Mouse (Mus musculus) limb, embryonic 14.5 days (tissue): ENCODE results near the gene Dnajb13. TPM values are rescaled to one million over a fixed set of nuclear protein-coding genes. Genes with fewer than 3 reads are reported as not detected.

Source experiments
- ATAC-seq: fragments of 200-750 bp; cut with Nextera tagmentation; 2 replicates; pipeline ENCODE4 v1.8.0; 2017; ENCODE audit warnings: low read depth, moderate number of reproducible peaks, moderate TSS enrichment; ENCODE audit not compliant: low FRiP score
- DNase-seq: peaks from one replicate; pipeline ENCODE4 v3.0.0-alpha.2; 2015; ENCODE audit warnings: low spot score
- H3K27ac ChIP-seq: fragments of 300-500 bp; sonication (generic); replicated peaks from 2 replicates; pipeline ENCODE4 v1.5.1; 2014; ENCODE audit warnings: low read depth, mild to moderate bottlenecking, low read length, moderate library complexity, mixed read lengths
- H3K27me3 ChIP-seq: fragments of 300-500 bp; sonication (generic); 2 replicates; pipeline ENCODE4 v1.6.1; 2014; ENCODE audit warnings: low read length, mixed read lengths; ENCODE audit not compliant: control insufficient read depth, insufficient read depth
- H3K36me3 ChIP-seq: fragments of 300-500 bp; sonication (generic); 2 replicates; pipeline ENCODE4 v1.6.1; 2014; ENCODE audit warnings: mild to moderate bottlenecking, low read length, moderate library complexity, mixed read lengths; ENCODE audit not compliant: control insufficient read depth, insufficient read depth
- H3K4me1 ChIP-seq: fragments of 300-500 bp; sonication (generic); 2 replicates; pipeline ENCODE4 v1.6.1; 2014; ENCODE audit warnings: antibody characterized with exemption, low read length, mixed read lengths; ENCODE audit not compliant: control insufficient read depth, insufficient read depth
- H3K4me2 ChIP-seq: fragments of 300-500 bp; sonication (generic); replicated peaks from 2 replicates; pipeline ENCODE4 v1.6.1; 2014; ENCODE audit warnings: low read depth, mild to moderate bottlenecking, low read length, moderate library complexity; ENCODE audit not compliant: severe bottlenecking
- H3K4me3 ChIP-seq: fragments of 300-500 bp; sonication (generic); replicated peaks from 2 replicates; pipeline ENCODE4 v1.5.1; 2014; ENCODE audit warnings: low read length
- H3K9ac ChIP-seq: fragments of 300-500 bp; sonication (generic); 2 replicates; pipeline ENCODE4 v1.6.1; 2014; ENCODE audit warnings: mild to moderate bottlenecking, low read depth, low read length, moderate library complexity; ENCODE audit not compliant: severe bottlenecking
- H3K9me3 ChIP-seq: fragments of 300-500 bp; sonication (generic); 2 replicates; pipeline ENCODE4 v1.6.1; 2016; ENCODE audit warnings: low read length; ENCODE audit not compliant: control insufficient read depth
- POLR2A ChIP-seq: fragments of 200-500 bp; IDR thresholded peaks from 2 replicates; pipeline ENCODE4 v1.8.0; 2012; ENCODE audit warnings: inconsistent platforms, mild to moderate bottlenecking, moderate library complexity, borderline replicate concordance; ENCODE audit not compliant: insufficient read depth, insufficient read length; ENCODE audit errors: extremely low read depth
- WGBS: fragments of 180-500 bp; shearing (Covaris S2); extraction: QIAGEN DNeasy Blood & Tissue Kit; methylation state at CpG from one replicate; pipeline ENCODE4 v1.1.7; 2014; 5-methylcytosine and 5-hydroxymethylcytosine counted together
- polyA plus RNA-seq, 2 experiments: library from polyadenylated mRNA; depleted of rRNA in 1 of 2; stranded (reverse) in 1 of 2; unstranded in 1 of 2; fragments of >200 nt; fragmentation: Nextera tagmentation in 1 of 2; extraction: Ambion mirVana in 1 of 2; gene quantifications; 2 replicates each; pipeline versions ENCODE4 v1.2.1 to v1.2.3; 2012 to 2014

The Dnajb13 gene
- polyA plus RNA-seq, 2 experiments = 0.14 TPM

DNA sequence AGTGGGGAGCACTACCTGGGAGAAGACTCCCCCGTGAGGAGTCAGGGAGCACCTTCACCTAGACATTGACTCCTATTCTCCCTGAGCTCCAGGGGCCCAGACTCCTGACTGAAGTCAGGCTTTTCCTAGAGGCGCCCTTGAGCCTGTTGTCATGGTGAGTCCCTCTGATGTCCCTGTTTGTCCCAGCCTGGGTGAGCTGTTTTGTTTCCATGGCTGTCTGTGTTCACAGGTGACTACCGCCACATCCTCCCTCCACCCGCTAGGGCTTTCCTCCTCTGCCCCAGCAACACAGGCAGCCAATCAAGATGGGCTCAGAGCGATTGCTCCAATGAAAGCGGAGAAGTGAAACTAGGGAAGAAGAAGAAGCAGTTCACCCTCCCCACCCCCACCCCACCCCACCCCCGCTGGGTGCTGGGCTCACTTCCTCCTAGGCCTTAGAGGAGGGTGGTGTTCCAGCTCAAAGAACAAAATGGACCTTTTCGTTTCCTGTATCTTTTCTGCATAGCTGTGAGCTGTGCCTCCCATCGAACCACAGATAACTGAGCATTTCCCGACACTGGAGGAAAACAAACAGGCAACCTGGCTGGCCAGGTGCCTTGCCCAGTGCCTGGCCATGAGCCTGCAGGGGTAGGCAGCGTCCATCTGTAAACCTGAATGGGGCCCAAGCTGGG lies 19.0 kb downstream of the Dnajb13 start:
- H3K4me1 ChIP-seq = peaks cover 27% of the 10 kb centered on the region
- H3K9ac ChIP-seq = peak overlapping the region; percentile 25; the same call in 1 of the 2 replicates
- peak; percentile 67 for ATAC-seq
- peak overlapping the region; percentile 76 for H3K27ac ChIP-seq
- WGBS = 19% methylated on average over 11 of the region's 11 CpGs
- DNase-seq = peak; percentile 58
- H3K4me2 ChIP-seq = peak overlapping the region; percentile 95
- peak overlapping the region; percentile 44 for H3K4me3 ChIP-seq
- no peaks in the 10 kb centered on the region for H3K27me3 ChIP-seq
- no peaks in the 10 kb centered on the region for H3K9me3 ChIP-seq
- no peak for TF ChIP-seq POLR2A
- H3K36me3 ChIP-seq = peaks cover 17% of the 10 kb centered on the region

DNA sequence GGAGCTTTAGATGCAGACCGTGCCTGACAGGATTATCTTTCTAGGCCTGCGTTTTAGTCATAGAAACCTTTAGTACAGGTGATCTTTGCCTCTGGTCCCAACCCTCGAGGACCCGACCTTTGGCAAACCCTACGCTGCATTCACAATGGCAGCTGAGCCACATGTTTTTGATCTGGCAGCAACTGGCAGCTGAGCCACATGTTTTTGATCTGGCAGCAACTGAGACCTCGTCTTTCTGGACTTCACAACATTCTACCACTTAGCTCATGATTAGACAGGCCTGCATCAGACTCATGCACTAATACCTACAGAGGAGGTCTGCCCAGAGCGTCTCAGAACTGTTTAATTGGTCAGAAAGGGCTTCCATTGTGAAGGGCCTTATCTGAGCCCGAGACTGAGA lies 19.7 kb downstream of the Dnajb13 start:
- H3K4me1 ChIP-seq = peaks cover 27% of the 10 kb centered on the region
- no peaks in the 10 kb centered on the region for H3K9me3 ChIP-seq
- H3K4me2 ChIP-seq = peak overlapping the region; percentile 95
- DNase-seq (peak; percentile 26), ATAC-seq (no peak)
- peak overlapping the region; percentile 76 for H3K27ac ChIP-seq
- peak overlapping the region; percentile 44 for H3K4me3 ChIP-seq
- no peak for TF ChIP-seq POLR2A
- peaks cover 17% of the 10 kb centered on the region for H3K36me3 ChIP-seq
- H3K27me3 ChIP-seq = no peaks in the 10 kb centered on the region
- peak overlapping the region; percentile 25; the same call in 1 of the 2 replicates for H3K9ac ChIP-seq
- 14% methylated on average over 8 of the region's 8 CpGs for WGBS

DNA sequence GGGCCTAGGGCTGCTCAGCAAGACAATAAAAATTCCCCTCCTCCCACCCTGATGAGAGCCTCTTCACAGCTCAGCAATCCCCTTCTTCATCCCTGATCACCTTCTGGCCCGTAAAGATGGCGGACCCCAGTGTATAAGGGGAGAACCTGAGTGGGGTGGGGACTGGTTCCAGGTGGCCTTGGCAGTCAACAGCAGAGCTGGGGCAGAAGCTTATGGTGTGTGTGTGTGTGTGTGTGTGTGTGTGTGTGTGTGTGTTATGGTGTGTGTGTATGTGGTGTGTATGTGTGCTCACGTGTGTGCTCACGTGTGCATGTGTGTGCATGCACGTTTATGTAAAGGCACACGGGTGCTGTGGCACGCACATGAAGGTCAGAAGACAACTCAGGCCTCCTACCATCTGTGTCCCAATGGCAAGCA lies 20.3 kb downstream of the Dnajb13 start:
- H3K27ac ChIP-seq = peak overlapping the region; percentile 76; the same call in 1 of the 2 replicates
- no peaks in the 10 kb centered on the region for H3K9me3 ChIP-seq
- TF ChIP-seq POLR2A = no peak
- peaks cover 27% of the 10 kb centered on the region for H3K4me1 ChIP-seq
- DNase-seq = no peak
- H3K27me3 ChIP-seq = no peaks in the 10 kb centered on the region
- peak overlapping the region; percentile 95 for H3K4me2 ChIP-seq
- no peak for ATAC-seq
- H3K4me3 ChIP-seq = peak overlapping the region; percentile 44
- H3K36me3 ChIP-seq = peaks cover 17% of the 10 kb centered on the region
- H3K9ac ChIP-seq = no peak overlapping the region
- WGBS = 78% methylated on average over 7 of the region's 7 CpGs

DNA sequence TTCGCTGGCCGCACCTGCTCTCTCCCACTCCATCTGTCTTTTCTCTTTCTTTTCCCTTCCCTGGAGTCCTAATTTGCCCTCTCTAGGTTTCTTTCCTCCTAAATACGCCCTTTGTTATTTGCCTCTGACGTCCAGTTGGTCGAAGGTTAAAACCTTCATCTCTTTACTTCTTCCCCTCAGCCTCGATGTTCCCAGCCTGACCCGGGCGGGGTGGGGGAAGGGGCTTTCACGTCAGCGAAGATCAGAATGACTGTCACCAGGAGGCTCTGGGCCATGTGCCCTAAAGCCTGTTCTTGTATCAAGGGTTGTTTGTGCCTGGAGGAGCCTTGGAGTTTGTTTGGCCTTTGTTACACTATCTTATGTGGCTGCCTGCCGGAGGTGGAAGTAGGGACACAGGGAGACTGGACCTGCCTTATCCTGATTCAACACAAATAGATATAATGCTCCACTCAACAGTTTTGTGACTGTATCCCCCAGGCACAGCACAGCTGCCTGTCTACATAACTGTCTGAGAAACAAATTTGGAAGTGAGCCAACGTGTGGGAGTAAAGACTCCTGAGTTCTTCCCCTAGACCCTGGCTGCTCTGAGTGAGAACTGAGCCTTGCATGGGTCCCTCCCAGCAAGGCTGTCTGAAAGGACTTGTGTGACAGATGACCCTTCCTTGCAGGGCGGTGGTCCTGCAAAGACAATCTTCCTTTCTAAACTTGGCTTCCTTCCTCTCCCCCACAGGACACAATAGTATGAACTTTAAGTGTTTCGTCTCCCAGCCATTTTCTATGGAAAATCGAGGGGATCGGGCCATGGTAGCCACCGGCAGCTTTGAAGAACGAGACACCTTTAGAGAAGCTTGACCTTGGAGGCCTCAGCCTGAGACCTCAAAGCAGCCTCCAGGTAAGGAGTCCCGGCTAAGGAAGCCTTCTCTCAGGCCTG lies 21.0 kb downstream of the Dnajb13 start:
- 36% methylated on average over 19 of the region's 19 CpGs for WGBS
- no peaks in the 10 kb centered on the region for H3K9me3 ChIP-seq
- peak overlapping the region; percentile 60; the same call in 1 of the 2 replicates for H3K9ac ChIP-seq
- peak overlapping the region; percentile 15; the same call in 1 of the 2 replicates for H3K27ac ChIP-seq
- TF ChIP-seq POLR2A = no peak
- peak overlapping the region; percentile 95 for H3K4me2 ChIP-seq
- H3K4me3 ChIP-seq = peak overlapping the region; percentile 44
- H3K36me3 ChIP-seq = peaks cover 15% of the 10 kb centered on the region
- H3K4me1 ChIP-seq = peaks cover 27% of the 10 kb centered on the region
- DNase-seq = peak; percentile 90
- ATAC-seq = peak; percentile 52
- no peaks in the 10 kb centered on the region for H3K27me3 ChIP-seq

DNA sequence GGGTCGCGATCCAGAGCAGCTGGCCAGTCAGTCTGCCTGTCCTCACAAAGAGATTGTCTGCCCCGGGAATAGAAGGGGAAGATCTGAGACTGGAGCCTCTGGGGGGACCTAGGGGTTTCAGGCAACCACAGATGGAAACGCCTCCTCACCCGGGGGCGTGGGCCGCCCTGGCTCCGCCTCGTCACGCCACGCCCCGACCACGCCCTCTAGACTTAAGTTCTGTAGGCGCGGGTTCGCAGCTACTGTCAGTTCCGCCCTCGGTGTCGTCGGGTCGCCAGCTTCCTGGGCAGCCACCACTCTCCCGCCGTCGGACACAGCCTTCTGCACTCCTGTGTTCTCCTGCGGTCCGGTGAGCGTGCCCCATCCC lies 21.7 kb downstream of the Dnajb13 start, which contains the start of gene Ucp2:
Gene Ucp2, plus strand, starts transcription at position 221 of the 367 bp plus-strand sequence.
- H3K9ac ChIP-seq = peak within 1 kb of the TSS; percentile 60
- TF ChIP-seq POLR2A = no peak
- H3K27me3 ChIP-seq = no peaks in the 10 kb centered on the region
- H3K36me3 ChIP-seq = peaks cover 9% of the 10 kb centered on the region
- no peaks in the 10 kb centered on the region for H3K9me3 ChIP-seq
- peaks cover 27% of the 10 kb centered on the region for H3K4me1 ChIP-seq
- DNase-seq (peak; percentile 77), ATAC-seq (peak; percentile 64)
- H3K27ac ChIP-seq = peak within 1 kb of the TSS; percentile 19; the same call in 1 of the 2 replicates
- under 1% methylated on average over 21 of the region's 27 CpGs for WGBS
- peak within 1 kb of the TSS; percentile 44 for H3K4me3 ChIP-seq
- H3K4me2 ChIP-seq = peak within 1 kb of the TSS; percentile 95
